Mouse (Mus musculus): ENCODE data around the gene Chn2. TPM values are rescaled to one million over a fixed set of nuclear protein-coding genes. Genes with fewer than 3 reads are reported as not detected.
A peak's percentile ranks its signal among the peaks of the same experiment; 100 is the strongest.

The Chn2 gene
- polyA plus RNA-seq, 1 experiment from 2014 or later = 28.5 TPM

GRCm38 (mm10) chr6:54183825-54184578 is 144.6 kb downstream of the Chn2 start:
- no peak for ATAC-seq (ENCODE audit: low FRiP score, low read depth)
- Histone ChIP-seq H3K4me1 (peaks cover 12% of the 10 kb centered on the region), H3K36me3 (no peaks in the 10 kb centered on the region), H3K27me3 (no peaks in the 10 kb centered on the region), H3K4me3 (no peak overlapping the region), H3K9ac (replicated peaks) (no peak overlapping the region), H3K4me2 (replicated peaks) (no peak overlapping the region), H3K9me3 (no peaks in the 10 kb centered on the region), H3K27ac (replicated peaks) (no peak overlapping the region)
- 53% methylated on average over 14 of the region's 14 CpGs for WGBS

GRCm38 (mm10) chr6:54193631-54194305 is 154.4 kb downstream of the Chn2 start:
- H3K27me3 ChIP-seq = peaks cover 10% of the 10 kb centered on the region
- no peak overlapping the region for H3K4me3 ChIP-seq
- no peaks in the 10 kb centered on the region for H3K36me3 ChIP-seq
- ATAC-seq (ENCODE audit: low FRiP score, low read depth) = 0 out of 2 replicates have a peak, but pooled peaks have one; percentile 27
- H3K4me2 ChIP-seq (replicated peaks) = no peak overlapping the region
- peak overlapping the region; percentile 35 for H3K27ac ChIP-seq (replicated peaks)
- H3K9ac ChIP-seq (replicated peaks) = no peak overlapping the region
- H3K9me3 ChIP-seq = no peaks in the 10 kb centered on the region
- H3K4me1 ChIP-seq = peaks cover 10% of the 10 kb centered on the region; the same call in 1 of the 2 replicates
- 46% methylated on average over 7 of the region's 7 CpGs for WGBS

- Histone ChIP-seq H3K9ac (replicated peaks) (no peak overlapping the region), H3K4me2 (replicated peaks) (no peak overlapping the region), H3K36me3 (no peaks in the 10 kb centered on the region), H3K4me3 (no peak overlapping the region), H3K4me1 (peaks cover 25% of the 10 kb centered on the region), H3K27me3 (peaks cover 33% of the 10 kb centered on the region), H3K27ac (replicated peaks) (no peak overlapping the region), H3K9me3 (no peaks in the 10 kb centered on the region)
- whole genome bisulfite sequencing = 92% methylated on average over 5 of the region's 5 CpGs
- no peak for ATAC-seq (ENCODE audit: low FRiP score, low read depth)
Observed at GRCm38 (mm10) chr6:54197821-54198412, 158.6 kb downstream of the Chn2 start.

- WGBS = 27% methylated on average over 4 of the region's 4 CpGs
- Histone ChIP-seq H3K4me2 (replicated peaks) (no peak overlapping the region), H3K27ac (replicated peaks) (peak overlapping the region; percentile 47; the same call in 1 of the 2 replicates), H3K4me3 (no peak overlapping the region), H3K36me3 (no peaks in the 10 kb centered on the region), H3K9ac (replicated peaks) (no peak overlapping the region), H3K9me3 (no peaks in the 10 kb centered on the region), H3K4me1 (peaks cover 16% of the 10 kb centered on the region), H3K27me3 (peaks cover 48% of the 10 kb centered on the region)
- no peak; the same call in 1 of the 2 replicates for ATAC-seq (ENCODE audit: low FRiP score, low read depth)
Observed at GRCm38 (mm10) chr6:54199516-54199915, 160.2 kb downstream of the Chn2 start.

- peaks cover 21% of the 10 kb centered on the region for H3K4me1 ChIP-seq
- H3K27ac ChIP-seq (replicated peaks) = peak overlapping the region; percentile 47; the same call in 1 of the 2 replicates
- H3K4me2 ChIP-seq (replicated peaks) = no peak overlapping the region
- H3K9me3 ChIP-seq = no peaks in the 10 kb centered on the region
- no peak for ATAC-seq (ENCODE audit: low FRiP score, low read depth)
- H3K27me3 ChIP-seq = peaks cover 48% of the 10 kb centered on the region
- H3K36me3 ChIP-seq = no peaks in the 10 kb centered on the region
- H3K9ac ChIP-seq (replicated peaks) = no peak overlapping the region
- H3K4me3 ChIP-seq = no peak overlapping the region
- 30% methylated on average over 11 of the region's 11 CpGs for WGBS
Observed at GRCm38 (mm10) chr6:54200031-54200722, 160.8 kb downstream of the Chn2 start.

- no peak for ATAC-seq (ENCODE audit: low FRiP score, low read depth)
- H3K27ac ChIP-seq (replicated peaks) = no peak overlapping the region
- peaks cover 34% of the 10 kb centered on the region for H3K4me1 ChIP-seq
- H3K9me3 ChIP-seq = no peaks in the 10 kb centered on the region
- H3K9ac ChIP-seq (replicated peaks) = no peak overlapping the region
- peaks cover 54% of the 10 kb centered on the region for H3K27me3 ChIP-seq
- 79% methylated on average over 7 of the region's 7 CpGs for WGBS
- H3K4me2 ChIP-seq (replicated peaks) = no peak overlapping the region
- no peaks in the 10 kb centered on the region for H3K36me3 ChIP-seq
- no peak overlapping the region for H3K4me3 ChIP-seq
Observed at GRCm38 (mm10) chr6:54202311-54203020, 163.1 kb downstream of the Chn2 start.

GRCm38 (mm10) chr6:54203316-54203715 is 164.0 kb downstream of the Chn2 start:
- Histone ChIP-seq H3K9me3 (no peaks in the 10 kb centered on the region), H3K4me1 (peaks cover 34% of the 10 kb centered on the region), H3K4me2 (replicated peaks) (no peak overlapping the region), H3K4me3 (no peak overlapping the region), H3K27me3 (peaks cover 57% of the 10 kb centered on the region), H3K27ac (replicated peaks) (no peak overlapping the region), H3K36me3 (no peaks in the 10 kb centered on the region), H3K9ac (replicated peaks) (no peak overlapping the region)
- 87% methylated on average over 2 of the region's 2 CpGs for WGBS
- ATAC-seq (ENCODE audit: low FRiP score, low read depth) = no peak

- peaks cover 57% of the 10 kb centered on the region for H3K27me3 ChIP-seq
- no peak for ATAC-seq (ENCODE audit: low FRiP score, low read depth)
- H3K9me3 ChIP-seq = no peaks in the 10 kb centered on the region
- H3K27ac ChIP-seq (replicated peaks) = no peak overlapping the region
- 89% methylated on average over 6 of the region's 6 CpGs for WGBS
- peaks cover 34% of the 10 kb centered on the region for H3K4me1 ChIP-seq
- no peaks in the 10 kb centered on the region for H3K36me3 ChIP-seq
- H3K9ac ChIP-seq (replicated peaks) = no peak overlapping the region
- no peak overlapping the region for H3K4me2 ChIP-seq (replicated peaks)
- H3K4me3 ChIP-seq = no peak overlapping the region
Observed at GRCm38 (mm10) chr6:54203926-54204325, 164.6 kb downstream of the Chn2 start.

GRCm38 (mm10) chr6:54204931-54205330 is 165.6 kb downstream of the Chn2 start:
- Histone ChIP-seq H3K4me1 (peaks cover 28% of the 10 kb centered on the region), H3K9ac (replicated peaks) (no peak overlapping the region), H3K27ac (replicated peaks) (0 out of 2 replicates have a peak overlapping the region, but pooled peaks have one; percentile 44), H3K4me3 (no peak overlapping the region), H3K27me3 (peaks cover 62% of the 10 kb centered on the region), H3K36me3 (no peaks in the 10 kb centered on the region), H3K4me2 (replicated peaks) (no peak overlapping the region), H3K9me3 (no peaks in the 10 kb centered on the region)
- WGBS = 26% methylated on average over 2 of the region's 2 CpGs
- peak; percentile 48; the same call in 1 of the 2 replicates for ATAC-seq (ENCODE audit: low FRiP score, low read depth)

- H3K27ac ChIP-seq (replicated peaks) = peak overlapping the region; percentile 44
Observed at GRCm38 (mm10) chr6:54205471-54205870, 166.1 kb downstream of the Chn2 start.

GRCm38 (mm10) chr6:54206221-54206738 is 166.9 kb downstream of the Chn2 start:
- H3K27ac ChIP-seq (replicated peaks) = peak overlapping the region; percentile 44
- H3K9me3 ChIP-seq = no peaks in the 10 kb centered on the region
- ATAC-seq (ENCODE audit: low FRiP score, low read depth) = peak; percentile 45
- H3K4me1 ChIP-seq = peaks cover 29% of the 10 kb centered on the region
- H3K36me3 ChIP-seq = no peaks in the 10 kb centered on the region
- H3K4me3 ChIP-seq = no peak overlapping the region
- H3K27me3 ChIP-seq = peaks cover 63% of the 10 kb centered on the region
- H3K4me2 ChIP-seq (replicated peaks) = peak overlapping the region; percentile 15; the same call in 1 of the 2 replicates
- WGBS = 12% methylated on average over 6 of the region's 6 CpGs
- no peak overlapping the region for H3K9ac ChIP-seq (replicated peaks)

More at GRCm38 (mm10) chr6:54205471-54205870, 166.1 kb downstream of the Chn2 start:
- peaks cover 26% of the 10 kb centered on the region for H3K4me1 ChIP-seq
- H3K27me3 ChIP-seq = peaks cover 66% of the 10 kb centered on the region
- H3K4me2 ChIP-seq (replicated peaks) = no peak overlapping the region
- H3K9me3 ChIP-seq = no peaks in the 10 kb centered on the region
- ATAC-seq (ENCODE audit: low FRiP score, low read depth) = peak; percentile 50
- WGBS = 11% methylated on average over 5 of the region's 5 CpGs
- H3K4me3 ChIP-seq = no peak overlapping the region
- H3K36me3 ChIP-seq = no peaks in the 10 kb centered on the region
- H3K9ac ChIP-seq (replicated peaks) = no peak overlapping the region
